In genomic region chr2:144400659-144401058, GRCm38 (mm10) we compare ENCODE assay signal across 30 mouse cellular contexts. TPM values are rescaled to one million over a fixed set of nuclear protein-coding genes. Genes with fewer than 3 reads are reported as not detected.
"Had no signal": no experiment of that assay in that cellular context is flagged by ENCODE, and none has a peak within 500 bp of the region (broad histone marks: within the 10 kb centered on the region; RNA-seq: fewer than 3 reads in every experiment).

No protein-coding gene starts in this region.

- H3K9ac ChIP-seq: limb, embryonic 13.5 days; liver, embryonic 12.5 days; liver, embryonic 15.5 days; lung, embryonic 15.5 days; midbrain, embryonic 13.5 days; neural tube, embryonic 13.5 days had no signal

- H3K4me3 ChIP-seq: layer of hippocampus, adult 2 months; limb, embryonic 10.5 days; limb, embryonic 13.5 days; liver, embryonic 12.5 days; liver, embryonic 15.5 days; lung, embryonic 15.5 days; megakaryocyte, embryonic 14.5 days; midbrain, embryonic 10.5 days; midbrain, embryonic 13.5 days; myocyte; neural tube, embryonic 13.5 days had no signal

- H3K27me3 ChIP-seq: limb, embryonic 13.5 days; liver, embryonic 12.5 days; liver, embryonic 15.5 days; lung, embryonic 15.5 days; megakaryocyte, embryonic 14.5 days; midbrain, embryonic 13.5 days; neural tube, embryonic 13.5 days had no signal

- H3K27ac ChIP-seq: kidney, postnatal 0 days; layer of hippocampus, adult 2 months; limb, embryonic 10.5 days; limb, embryonic 13.5 days; liver, embryonic 12.5 days; liver, embryonic 15.5 days; lung, embryonic 15.5 days; midbrain, embryonic 10.5 days; midbrain, embryonic 13.5 days; neural tube, embryonic 13.5 days had no signal

- ATAC-seq: liver, embryonic 12.5 days; midbrain, embryonic 13.5 days; midbrain, embryonic 16.5 days had no signal

- H3K9me3 ChIP-seq: limb, embryonic 10.5 days; limb, embryonic 13.5 days; liver, embryonic 12.5 days; liver, embryonic 15.5 days; lung, embryonic 15.5 days; megakaryocyte, embryonic 14.5 days; midbrain, embryonic 10.5 days; midbrain, embryonic 13.5 days; neural tube, embryonic 13.5 days had no signal

- H3K4me1 ChIP-seq: limb, embryonic 10.5 days; limb, embryonic 13.5 days; liver, embryonic 12.5 days; liver, embryonic 15.5 days; lung, embryonic 15.5 days; megakaryocyte, embryonic 14.5 days; midbrain, embryonic 10.5 days; midbrain, embryonic 13.5 days; neural tube, embryonic 13.5 days had no signal

- H3K4me2 ChIP-seq: limb, embryonic 13.5 days; liver, embryonic 12.5 days; liver, embryonic 15.5 days; lung, embryonic 15.5 days; midbrain, embryonic 13.5 days; neural tube, embryonic 13.5 days had no signal

- DNase-seq: kidney, postnatal 25 days; layer of hippocampus, adult 9-11 months; liver; lung, adult 18-20 months; lung, postnatal 10 days; lung, postnatal 36 days; retina, postnatal 1 day; right cerebral cortex, postnatal 25 days; thymus, adult 18-20 months; thymus, postnatal 14 days; thymus, postnatal 4 days had no signal

RNA-seq across cellular contexts. Expression of gene Pet117, which starts 31.9 kb away (rescaled TPM):
- total RNA-seq: monocyte, adult 5-6 weeks; neutrophil, adult 5-6 weeks had no signal
- polyA plus RNA-seq: large intestine, adult 2 months; limb, embryonic 13.5 days; liver, embryonic 12.5 days; midbrain, embryonic 10.5 days; small intestine, adult 2 months; spleen, adult 2 months; testis, adult 2 months had no signal
